Mouse (Mus musculus) olfactory bulb, adult 2 months (tissue): ENCODE measurements around the gene Kmt2a. TPM values are rescaled to one million over a fixed set of nuclear protein-coding genes. Genes with fewer than 3 reads are reported as not detected.

Experiments
- H3K27ac ChIP-seq: fragments of 200-500 bp; 2 replicates; pipeline ENCODE4 v1.5.1; 2012; ENCODE audit warnings: low read depth, low read length; ENCODE audit not compliant: insufficient read depth
- H3K4me1 ChIP-seq: fragments of 200-500 bp; 2 replicates; pipeline ENCODE4 v1.6.1; 2012; ENCODE audit warnings: low read length; ENCODE audit not compliant: control insufficient read depth, insufficient read depth
- H3K4me3 ChIP-seq: fragments of 200-500 bp; 2 replicates; pipeline ENCODE4 v1.5.1; 2012; ENCODE audit warnings: mild to moderate bottlenecking, low read depth, low read length, moderate library complexity; ENCODE audit not compliant: insufficient read depth
- CTCF ChIP-seq: fragments of 200-500 bp; IDR thresholded peaks from 2 replicates; pipeline ENCODE4 v1.5.1; 2012; ENCODE audit warnings: low read depth, mild to moderate bottlenecking, low read length, moderate library complexity; ENCODE audit not compliant: insufficient read depth
- POLR2A ChIP-seq: fragments of 200-500 bp; IDR thresholded peaks from 2 replicates; pipeline ENCODE4 v1.6.1; 2012; ENCODE audit warnings: mild to moderate bottlenecking, low read depth, low read length, moderate library complexity; ENCODE audit not compliant: insufficient read depth
- WGBS: fragments of 180-500 bp; shearing (Covaris S2); methylation state at CpG from one replicate; pipeline ENCODE4 v1.1.7; 2018; 5-methylcytosine and 5-hydroxymethylcytosine counted together
- polyA plus RNA-seq: library from polyadenylated mRNA; stranded (reverse); fragments of >200 nt; gene quantifications from 2 replicates; pipeline ENCODE4 v1.2.4, GENCODE M21; 2012; ENCODE audit warnings: low replicate concordance; ENCODE audit not compliant: missing spikeins, insufficient read depth, insufficient read length

The Kmt2a gene
- polyA plus RNA-seq, 1 experiment = 83.9 TPM

GRCm38 (mm10) chr9:44868336-44869094, 12.6 kb downstream of the Kmt2a start:
- Histone ChIP-seq H3K4me1 (peaks cover 20% of the 10 kb centered on the region), H3K27ac (no peak overlapping the region), H3K4me3 (no peak overlapping the region)
- WGBS = 76% methylated on average over 13 of the region's 13 CpGs
- TF ChIP-seq CTCF (no peak), POLR2A (no peak)

- no peak overlapping the region for H3K4me3 ChIP-seq
- H3K4me1 ChIP-seq = peaks cover 20% of the 10 kb centered on the region
- TF ChIP-seq POLR2A = no peak
- TF ChIP-seq CTCF = no peak
- WGBS = 77% methylated on average over 3 of the region's 3 CpGs
- no peak overlapping the region for H3K27ac ChIP-seq
Measured at GRCm38 (mm10) chr9:44867664-44868063, 13.4 kb downstream of the Kmt2a start.

GRCm38 (mm10) chr9:44866501-44867240, 14.4 kb downstream of the Kmt2a start:
- Histone ChIP-seq H3K27ac (no peak overlapping the region), H3K4me1 (peaks cover 20% of the 10 kb centered on the region), H3K4me3 (no peak overlapping the region)
- 39% methylated on average over 9 of the region's 9 CpGs for WGBS
- TF ChIP-seq CTCF (no peak), POLR2A (no peak)

- no peak overlapping the region for H3K27ac ChIP-seq
- TF ChIP-seq CTCF (no peak), POLR2A (no peak)
- peaks cover 19% of the 10 kb centered on the region; the same call in 1 of the 2 replicates for H3K4me1 ChIP-seq
- no peak overlapping the region for H3K4me3 ChIP-seq
Measured at GRCm38 (mm10) chr9:44861121-44861520, 20.0 kb downstream of the Kmt2a start.

GRCm38 (mm10) chr9:44858657-44859056, 22.4 kb downstream of the Kmt2a start:
- no peak for TF ChIP-seq POLR2A
- TF ChIP-seq CTCF = no peak
- 55% methylated on average over 3 of the region's 3 CpGs for WGBS

GRCm38 (mm10) chr9:44857405-44857992, 23.6 kb downstream of the Kmt2a start:
- Histone ChIP-seq H3K4me3 (no peak overlapping the region), H3K4me1 (peaks cover 12% of the 10 kb centered on the region; the same call in 1 of the 2 replicates)
- 69% methylated on average over 17 of the region's 17 CpGs for WGBS

More at GRCm38 (mm10) chr9:44858657-44859056, 22.4 kb downstream of the Kmt2a start:
- Histone ChIP-seq H3K27ac (no peak overlapping the region), H3K4me3 (no peak overlapping the region), H3K4me1 (peaks cover 14% of the 10 kb centered on the region; the same call in 1 of the 2 replicates)

GRCm38 (mm10) chr9:44855153-44855552, 25.9 kb downstream of the Kmt2a start:
- TF ChIP-seq CTCF (no peak), POLR2A (no peak)
- Histone ChIP-seq H3K4me1 (peaks cover 14% of the 10 kb centered on the region; the same call in 1 of the 2 replicates), H3K27ac (no peak overlapping the region), H3K4me3 (no peak overlapping the region)
- WGBS = 48% methylated on average over 6 of the region's 6 CpGs

More at GRCm38 (mm10) chr9:44857405-44857992, 23.6 kb downstream of the Kmt2a start:
- no peak for TF ChIP-seq CTCF
- no peak for TF ChIP-seq POLR2A
- H3K27ac ChIP-seq = no peak overlapping the region

GRCm38 (mm10) chr9:44847446-44847845, 33.6 kb downstream of the Kmt2a start:
- Histone ChIP-seq H3K4me1 (peaks cover 2% of the 10 kb centered on the region; the same call in 1 of the 2 replicates), H3K27ac (no peak overlapping the region), H3K4me3 (no peak overlapping the region)
- WGBS = 56% methylated on average over 6 of the region's 6 CpGs
- TF ChIP-seq POLR2A = no peak
- TF ChIP-seq CTCF = no peak
